Mouse (Mus musculus) forebrain, postnatal 0 days (tissue): ENCODE measurements around the gene Inpp1. TPM values are rescaled to one million over a fixed set of nuclear protein-coding genes. Genes with fewer than 3 reads are reported as not detected.

Source experiments
- ATAC-seq: fragments of 200-750 bp; cut with Nextera tagmentation; 2 replicates; pipeline ENCODE4 v1.8.0; 2017; ENCODE audit warnings: mild to moderate bottlenecking, moderate library complexity
- DNase-seq: peaks from one replicate; pipeline ENCODE4 v3.0.0-alpha.2; 2015
- H3K27ac ChIP-seq: fragments of 300-500 bp; sonication (generic); 2 replicates; pipeline ENCODE4 v1.5.1; 2014; ENCODE audit warnings: low read depth, mild to moderate bottlenecking, antibody characterized with exemption, low read length, moderate library complexity, mixed read lengths
- H3K27me3 ChIP-seq: fragments of 300-500 bp; sonication (generic); 2 replicates; pipeline ENCODE4 v1.6.1; 2014; ENCODE audit warnings: mild to moderate bottlenecking, low read length, mixed read lengths; ENCODE audit not compliant: insufficient read depth
- H3K36me3 ChIP-seq: fragments of 300-500 bp; sonication (generic); 2 replicates; pipeline ENCODE4 v1.6.1; 2014; ENCODE audit warnings: mild to moderate bottlenecking, moderate library complexity; ENCODE audit not compliant: insufficient read depth
- H3K4me1 ChIP-seq: fragments of 300-500 bp; sonication (generic); 2 replicates; pipeline ENCODE4 v1.6.1; 2014; ENCODE audit warnings: antibody characterized with exemption; ENCODE audit not compliant: insufficient read depth
- H3K4me2 ChIP-seq: fragments of 300-500 bp; sonication (generic); 2 replicates; pipeline ENCODE4 v1.6.1; 2014; ENCODE audit warnings: low read depth, mild to moderate bottlenecking, moderate library complexity
- H3K4me3 ChIP-seq: fragments of 300-500 bp; sonication (generic); 2 replicates; pipeline ENCODE4 v1.5.1; 2014; ENCODE audit warnings: low read depth, low read length, mixed read lengths
- H3K9ac ChIP-seq: fragments of 300-500 bp; sonication (generic); 2 replicates; pipeline ENCODE4 v1.6.1; 2014; ENCODE audit warnings: mild to moderate bottlenecking
- H3K9me3 ChIP-seq: fragments of 300-500 bp; sonication (generic); 2 replicates; pipeline ENCODE4 v1.6.1; 2016; ENCODE audit warnings: low read length
- CTCF ChIP-seq: sonication (generic); IDR thresholded peaks from 2 replicates; pipeline ENCODE4 v1.5.1; 2016; ENCODE audit warnings: antibody characterized with exemption, control low read depth, low read depth
- WGBS: fragments of 180-500 bp; shearing (Covaris S2); extraction: QIAGEN DNeasy Blood & Tissue Kit; methylation state at CpG from one replicate; pipeline ENCODE4 v1.1.7; 2014; 5-methylcytosine and 5-hydroxymethylcytosine counted together
- polyA plus RNA-seq: library from polyadenylated mRNA; unstranded; fragments of >200 nt; fragmentation: Nextera tagmentation; extraction: Ambion mirVana; gene quantifications from 2 replicates; pipeline ENCODE4 v1.2.1, GENCODE M21; 2015
- total RNA-seq: library from RNA; depleted of rRNA; stranded (reverse); fragments of >200 nt; gene quantifications from 2 replicates; pipeline ENCODE4 v1.2.3, GENCODE M21; 2014; rRNA removed

Gene Inpp1
- total and polyA plus RNA-seq, 2 experiments from 2014 or later, result 38.1 to 38.5 TPM

DNA sequence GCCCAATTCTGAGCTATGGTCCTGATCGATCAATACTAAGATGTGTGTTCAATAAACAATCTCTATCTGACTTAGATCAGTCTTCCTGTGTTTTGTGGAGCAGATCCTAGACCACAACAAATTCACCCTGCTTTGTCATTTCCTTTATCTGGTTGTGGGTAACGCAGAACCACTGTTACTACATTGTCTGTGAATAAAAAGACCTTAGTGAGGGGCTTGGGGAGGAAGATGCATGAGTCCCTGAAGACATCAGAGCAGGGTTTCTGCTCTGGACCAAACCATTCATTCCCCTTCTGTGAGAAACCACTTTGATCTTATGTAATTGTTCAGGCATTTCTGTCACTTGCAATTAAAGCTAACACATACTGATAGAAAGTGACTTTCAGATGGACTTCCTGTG is 63.7 kb downstream of the Inpp1 start:
- no peak overlapping the region for H3K27ac ChIP-seq
- H3K9ac ChIP-seq, result no peak overlapping the region
- H3K4me1 ChIP-seq, result no peaks in the 10 kb centered on the region
- no peak overlapping the region for H3K4me3 ChIP-seq
- no peaks in the 10 kb centered on the region for H3K9me3 ChIP-seq
- no peak for ATAC-seq
- no peaks in the 10 kb centered on the region for H3K27me3 ChIP-seq
- DNase-seq, result no peak
- H3K4me2 ChIP-seq, result no peak overlapping the region
- TF ChIP-seq CTCF, result no peak
- H3K36me3 ChIP-seq, result no peaks in the 10 kb centered on the region
- WGBS, result 83% methylated on average over 2 of the region's 2 CpGs

DNA sequence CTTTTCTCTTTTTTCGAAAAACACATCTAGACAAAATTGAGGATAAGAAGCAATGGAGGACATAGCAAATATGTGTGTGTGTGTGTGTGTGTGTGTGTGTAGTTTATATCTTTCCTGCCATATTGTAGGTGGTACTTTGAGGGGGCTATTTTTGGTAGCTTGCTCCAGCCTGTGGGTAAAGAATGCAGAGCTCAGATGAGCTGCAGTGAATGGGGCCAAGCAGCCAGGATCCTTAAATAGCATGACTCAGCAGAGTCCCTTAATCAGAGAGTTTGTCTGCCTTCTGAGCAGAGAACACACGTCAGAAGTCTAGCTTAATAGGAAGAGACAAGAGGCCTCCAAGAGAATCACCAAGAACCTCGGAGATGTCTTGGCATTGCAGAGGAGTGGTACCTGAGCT is 64.8 kb downstream of the Inpp1 start:
- H3K9ac ChIP-seq, result no peak overlapping the region
- no peaks in the 10 kb centered on the region for H3K36me3 ChIP-seq
- no peak overlapping the region for H3K4me3 ChIP-seq
- H3K4me1 ChIP-seq, result no peaks in the 10 kb centered on the region
- H3K4me2 ChIP-seq, result no peak overlapping the region
- no peak for TF ChIP-seq CTCF
- ATAC-seq (no peak), DNase-seq (no peak)
- H3K27ac ChIP-seq, result no peak overlapping the region
- WGBS, result 59% methylated on average over 3 of the region's 3 CpGs
- H3K9me3 ChIP-seq, result no peaks in the 10 kb centered on the region
- H3K27me3 ChIP-seq, result no peaks in the 10 kb centered on the region

DNA sequence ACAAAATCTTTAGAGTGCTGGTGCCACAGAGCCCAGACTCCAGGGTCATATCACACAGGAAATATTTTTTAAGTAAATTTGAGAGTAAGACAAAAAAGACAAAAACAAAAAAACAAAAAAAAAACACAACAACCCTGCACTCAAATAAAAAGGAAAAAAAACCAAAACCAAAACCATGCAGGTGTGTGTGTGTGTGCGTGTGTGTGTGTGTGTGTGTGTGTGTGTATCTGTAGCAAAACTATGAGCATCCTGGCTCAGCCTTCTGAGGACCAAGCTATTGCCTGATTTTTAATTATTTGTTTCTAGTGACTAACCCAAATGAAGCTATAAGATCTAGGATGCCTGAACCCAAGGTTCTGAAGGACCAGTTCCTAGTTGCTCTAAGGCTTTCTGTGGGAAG is 65.9 kb downstream of the Inpp1 start:
- Histone ChIP-seq H3K4me3 (no peak overlapping the region), H3K4me2 (no peak overlapping the region), H3K27me3 (no peaks in the 10 kb centered on the region), H3K9me3 (no peaks in the 10 kb centered on the region), H3K36me3 (no peaks in the 10 kb centered on the region), H3K27ac (no peak overlapping the region), H3K9ac (no peak overlapping the region), H3K4me1 (no peaks in the 10 kb centered on the region)
- ATAC-seq (no peak), DNase-seq (no peak)
- WGBS, result 87% methylated on average over 1 of the region's 1 CpGs
- TF ChIP-seq CTCF, result no peak

DNA sequence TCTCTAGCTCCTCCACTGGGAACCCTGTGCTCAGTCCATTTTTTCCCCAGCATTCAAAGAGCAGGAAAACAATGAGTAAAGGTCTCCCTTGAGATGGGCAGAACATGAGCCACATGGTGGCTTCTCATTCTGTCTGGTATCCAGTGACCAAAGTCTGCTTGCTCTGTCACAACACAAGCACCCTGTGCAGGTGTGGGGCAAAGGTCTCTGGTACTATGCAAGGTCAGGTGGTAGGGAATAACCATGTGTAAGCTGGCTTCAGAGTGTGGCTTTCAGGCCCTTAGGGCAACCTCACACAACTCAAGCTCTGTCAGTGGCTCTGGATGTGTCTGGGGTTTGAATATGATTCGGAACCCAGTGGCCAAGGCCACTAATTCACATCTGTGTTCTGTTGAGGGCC is 67.5 kb downstream of the Inpp1 start:
- H3K27ac ChIP-seq, result no peak overlapping the region
- no peak for TF ChIP-seq CTCF
- H3K36me3 ChIP-seq, result no peaks in the 10 kb centered on the region
- H3K9me3 ChIP-seq, result no peaks in the 10 kb centered on the region
- H3K9ac ChIP-seq, result no peak overlapping the region
- no peaks in the 10 kb centered on the region for H3K27me3 ChIP-seq
- 94% methylated on average over 1 of the region's 1 CpGs for WGBS
- no peak overlapping the region for H3K4me3 ChIP-seq
- no peaks in the 10 kb centered on the region for H3K4me1 ChIP-seq
- H3K4me2 ChIP-seq, result no peak overlapping the region
- no peak for ATAC-seq
- no peak for DNase-seq

DNA sequence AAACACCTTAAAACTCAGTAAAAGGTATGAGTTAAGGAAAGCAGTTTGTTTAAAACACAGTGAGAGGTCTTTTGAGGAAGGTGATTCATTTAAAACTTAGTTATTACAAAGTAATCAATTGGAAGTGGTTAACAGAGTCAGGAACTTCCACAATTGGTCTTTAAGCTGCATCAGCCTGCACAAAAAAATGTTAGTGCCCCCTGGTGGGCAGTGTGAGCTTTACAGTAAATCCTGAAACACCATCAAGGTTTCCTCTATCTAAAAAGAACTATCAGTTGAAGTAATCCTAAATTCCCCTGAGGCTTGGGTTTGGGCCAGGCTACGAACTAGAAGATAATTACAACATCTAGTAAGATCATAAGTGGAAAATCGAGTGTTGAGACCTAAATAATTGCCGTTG is 69.2 kb downstream of the Inpp1 start:
- peak; percentile 84 for TF ChIP-seq CTCF
- no peaks in the 10 kb centered on the region for H3K9me3 ChIP-seq
- H3K9ac ChIP-seq, result no peak overlapping the region
- no peaks in the 10 kb centered on the region for H3K36me3 ChIP-seq
- no peak overlapping the region for H3K4me3 ChIP-seq
- H3K4me2 ChIP-seq, result no peak overlapping the region
- no peaks in the 10 kb centered on the region for H3K4me1 ChIP-seq
- 20% methylated on average over 3 of the region's 3 CpGs for WGBS
- no peak overlapping the region for H3K27ac ChIP-seq
- DNase-seq (peak; percentile 82), ATAC-seq (peak; percentile 50; the same call in 1 of the 2 replicates)
- H3K27me3 ChIP-seq, result no peaks in the 10 kb centered on the region

DNA sequence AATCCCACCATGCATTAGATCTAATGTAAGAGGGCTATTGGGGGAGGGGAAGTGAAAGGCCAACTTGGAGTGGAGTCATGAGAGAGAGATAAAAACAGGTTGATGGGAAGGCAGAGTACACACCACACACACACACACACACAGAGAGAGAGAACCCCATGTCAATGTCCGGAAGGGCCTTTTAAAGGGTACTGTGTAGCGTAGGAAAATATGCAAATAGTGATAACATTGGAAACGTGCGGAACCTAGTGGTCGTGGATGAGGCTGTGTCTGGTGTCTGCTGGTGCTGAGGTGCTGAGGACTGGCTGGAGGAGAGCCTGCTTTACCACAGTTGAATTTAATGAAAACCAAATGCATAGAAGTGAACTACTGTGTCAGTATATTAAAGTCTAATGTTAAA is 74.9 kb downstream of the Inpp1 start:
- no peaks in the 10 kb centered on the region for H3K36me3 ChIP-seq
- DNase-seq (no peak), ATAC-seq (no peak)
- H3K4me1 ChIP-seq, result no peaks in the 10 kb centered on the region
- H3K27me3 ChIP-seq, result no peaks in the 10 kb centered on the region
- no peak overlapping the region for H3K4me2 ChIP-seq
- H3K4me3 ChIP-seq, result no peak overlapping the region
- no peak for TF ChIP-seq CTCF
- H3K9me3 ChIP-seq, result no peaks in the 10 kb centered on the region
- H3K9ac ChIP-seq, result no peak overlapping the region
- WGBS, result 89% methylated on average over 5 of the region's 5 CpGs
- H3K27ac ChIP-seq, result no peak overlapping the region

Other genes with a start within 250 kb of the Inpp1 start
- 10.1 and 10.3 TPM in 2 replicates for gene Nemp2, start 187.0 kb downstream of the Inpp1 start, total RNA-seq
- 4.2 and 4.7 TPM in 2 replicates for gene Nemp2, start 187.0 kb downstream of the Inpp1 start, polyA plus RNA-seq
- 38.1 and 45.0 TPM in 2 replicates for gene Mfsd6, start 90.2 kb downstream of the Inpp1 start, total RNA-seq
- 6.5 and 9.6 TPM in 2 replicates for gene Mfsd6, start 90.2 kb downstream of the Inpp1 start, polyA plus RNA-seq
- gene Hibch, start 27.2 kb upstream of the Inpp1 start, total RNA-seq, result 9.9 and 12.8 TPM in 2 replicates
- gene Hibch, start 27.2 kb upstream of the Inpp1 start, polyA plus RNA-seq, result 15.2 and 15.4 TPM in 2 replicates
- 3.2 and 4.2 TPM in 2 replicates for gene 1700019D03Rik, start 202.5 kb upstream of the Inpp1 start, total RNA-seq
- 5.7 and 6.6 TPM in 2 replicates for gene 1700019D03Rik, start 202.5 kb upstream of the Inpp1 start, polyA plus RNA-seq
- gene Mstn, start 244.0 kb upstream of the Inpp1 start, total RNA-seq, result 1.2 and 1.4 TPM in 2 replicates
- 0.70 and 0.98 TPM in 2 replicates for gene Mstn, start 244.0 kb upstream of the Inpp1 start, polyA plus RNA-seq